Mouse (Mus musculus): Measurements from ENCODE around the gene Ruvbl2. TPM values are rescaled to one million over a fixed set of nuclear protein-coding genes. Genes with fewer than 3 reads are reported as not detected.
"Not testable (repeated sequence)": the region's sequence is repeated elsewhere in the genome, so short reads cannot be mapped to it uniquely, and the experiment has no call there.

Gene Ruvbl2
- 85.1 and 88.3 TPM in 2 replicates for polyA plus RNA-seq (2015; fragmentation: Nextera tagmentation; extraction: Ambion mirVana)

- ATAC-seq (replicated peaks; ENCODE audit: extremely low read depth, insufficient read depth, low FRiP score), result no peak
- Histone ChIP-seq H3K27me3 (ENCODE audit: control insufficient read depth, insufficient read depth, low read length) (no peaks in the 10 kb centered on the region), H3K9ac (ENCODE audit: low read length) (peak within 1 kb of the TSS; percentile 47), H3K36me3 (ENCODE audit: control insufficient read depth, insufficient read depth) (peaks cover 17% of the 10 kb centered on the region), H3K4me2 (ENCODE audit: low read depth, low read length) (peak within 1 kb of the TSS; percentile 25), H3K9me3 (replicated peaks; ENCODE audit: control insufficient read depth, low read length) (no peaks in the 10 kb centered on the region), H3K27ac (ENCODE audit: low read length) (no peak within 1 kb of the TSS), H3K4me3 (ENCODE audit: low read length) (no peak within 1 kb of the TSS), H3K4me1 (ENCODE audit: control insufficient read depth, insufficient read depth, low read length) (peaks cover 34% of the 10 kb centered on the region)
- WGBS, result 37% methylated on average over 19 of the region's 19 CpGs
Measured at GRCm38 (mm10) chr7:45437521-45438276, at the start of gene Ruvbl2. TSS of gene Ruvbl2 (minus strand) at chr7:45438096.

GRCm38 (mm10) chr7:45486761-45487415 is 49.0 kb upstream of the Ruvbl2 start, which contains the start of gene Gm45808:
TSS of gene Gm45808 (minus strand) at chr7:45486811.
- Histone ChIP-seq H3K9me3 (replicated peaks; ENCODE audit: control insufficient read depth, low read length) (no peaks in the 10 kb centered on the region), H3K9ac (ENCODE audit: low read length) (no peak within 1 kb of the TSS), H3K4me1 (ENCODE audit: control insufficient read depth, insufficient read depth, low read length) (peaks cover 9% of the 10 kb centered on the region; the same call in 1 of the 2 replicates), H3K36me3 (ENCODE audit: control insufficient read depth, insufficient read depth) (no peaks in the 10 kb centered on the region), H3K4me2 (ENCODE audit: low read depth, low read length) (no peak within 1 kb of the TSS), H3K27me3 (ENCODE audit: control insufficient read depth, insufficient read depth, low read length) (no peaks in the 10 kb centered on the region), H3K27ac (ENCODE audit: low read length) (no peak within 1 kb of the TSS), H3K4me3 (ENCODE audit: low read length) (no peak within 1 kb of the TSS)
- 81% methylated on average over 12 of the region's 12 CpGs for WGBS
- no peak for ATAC-seq (replicated peaks; ENCODE audit: extremely low read depth, insufficient read depth, low FRiP score)

- Histone ChIP-seq H3K4me1 (ENCODE audit: control insufficient read depth, insufficient read depth, low read length) (peaks cover 7% of the 10 kb centered on the region; the same call in 1 of the 2 replicates), H3K9ac (ENCODE audit: low read length) (no peak overlapping the region), H3K9me3 (replicated peaks; ENCODE audit: control insufficient read depth, low read length) (no peaks in the 10 kb centered on the region), H3K4me3 (ENCODE audit: low read length) (no peak overlapping the region), H3K27ac (ENCODE audit: low read length) (no peak overlapping the region), H3K4me2 (ENCODE audit: low read depth, low read length) (no peak overlapping the region), H3K36me3 (ENCODE audit: control insufficient read depth, insufficient read depth) (no peaks in the 10 kb centered on the region), H3K27me3 (ENCODE audit: control insufficient read depth, insufficient read depth, low read length) (no peaks in the 10 kb centered on the region)
- ATAC-seq (replicated peaks; ENCODE audit: extremely low read depth, insufficient read depth, low FRiP score), result no peak
- WGBS, result 54% methylated on average over 7 of the region's 7 CpGs
Measured at GRCm38 (mm10) chr7:45486158-45486557, 48.3 kb upstream of the Ruvbl2 start.

GRCm38 (mm10) chr7:45484985-45485384 is 47.1 kb upstream of the Ruvbl2 start:
- H3K4me3 ChIP-seq (ENCODE audit: low read length); H3K27me3 ChIP-seq (ENCODE audit: control insufficient read depth, insufficient read depth, low read length); H3K4me2 ChIP-seq (ENCODE audit: low read depth, low read length); H3K27ac ChIP-seq (ENCODE audit: low read length); H3K4me1 ChIP-seq (ENCODE audit: control insufficient read depth, insufficient read depth, low read length); H3K36me3 ChIP-seq (ENCODE audit: control insufficient read depth, insufficient read depth); H3K9me3 ChIP-seq (replicated peaks; ENCODE audit: control insufficient read depth, low read length); H3K9ac ChIP-seq (ENCODE audit: low read length); ATAC-seq (replicated peaks; ENCODE audit: extremely low read depth, insufficient read depth, low FRiP score): not testable (repeated sequence)
- 92% methylated on average over 5 of the region's 5 CpGs for WGBS

GRCm38 (mm10) chr7:45482166-45482565 is 44.3 kb upstream of the Ruvbl2 start:
- ATAC-seq (replicated peaks; ENCODE audit: extremely low read depth, insufficient read depth, low FRiP score), result no peak
- H3K4me3 ChIP-seq (ENCODE audit: low read length), result no peak overlapping the region
- H3K4me2 ChIP-seq (ENCODE audit: low read depth, low read length), result no peak overlapping the region
- H3K27ac ChIP-seq (ENCODE audit: low read length), result no peak overlapping the region
- no peaks in the 10 kb centered on the region for H3K27me3 ChIP-seq (ENCODE audit: control insufficient read depth, insufficient read depth, low read length)
- H3K36me3 ChIP-seq (ENCODE audit: control insufficient read depth, insufficient read depth), result no peaks in the 10 kb centered on the region
- no peaks in the 10 kb centered on the region for H3K4me1 ChIP-seq (ENCODE audit: control insufficient read depth, insufficient read depth, low read length)
- H3K9ac ChIP-seq (ENCODE audit: low read length), result no peak overlapping the region
- WGBS, result 75% methylated on average over 1 of the region's 1 CpGs
- no peaks in the 10 kb centered on the region for H3K9me3 ChIP-seq (replicated peaks; ENCODE audit: control insufficient read depth, low read length)

GRCm38 (mm10) chr7:45481374-45481927 is 43.6 kb upstream of the Ruvbl2 start, which contains the start of gene Tulp2:
TSS of gene Tulp2 (plus strand) at chr7:45481877.
- 0 out of 2 replicates have a peak, but pooled peaks have one; percentile 54 for ATAC-seq (replicated peaks; ENCODE audit: extremely low read depth, insufficient read depth, low FRiP score)
- H3K4me3 ChIP-seq (ENCODE audit: low read length), result no peak within 1 kb of the TSS
- no peaks in the 10 kb centered on the region for H3K9me3 ChIP-seq (replicated peaks; ENCODE audit: control insufficient read depth, low read length)
- H3K9ac ChIP-seq (ENCODE audit: low read length), result no peak within 1 kb of the TSS
- H3K4me1 ChIP-seq (ENCODE audit: control insufficient read depth, insufficient read depth, low read length), result no peaks in the 10 kb centered on the region
- no peaks in the 10 kb centered on the region for H3K36me3 ChIP-seq (ENCODE audit: control insufficient read depth, insufficient read depth)
- 47% methylated on average over 15 of the region's 15 CpGs for WGBS
- H3K4me2 ChIP-seq (ENCODE audit: low read depth, low read length), result no peak within 1 kb of the TSS
- no peak within 1 kb of the TSS for H3K27ac ChIP-seq (ENCODE audit: low read length)
- no peaks in the 10 kb centered on the region for H3K27me3 ChIP-seq (ENCODE audit: control insufficient read depth, insufficient read depth, low read length)

- WGBS, result 72% methylated on average over 3 of the region's 4 CpGs
- not testable (repeated sequence) for H3K9ac ChIP-seq (ENCODE audit: low read length); H3K27me3 ChIP-seq (ENCODE audit: control insufficient read depth, insufficient read depth, low read length); H3K27ac ChIP-seq (ENCODE audit: low read length); H3K36me3 ChIP-seq (ENCODE audit: control insufficient read depth, insufficient read depth); H3K9me3 ChIP-seq (replicated peaks; ENCODE audit: control insufficient read depth, low read length); ATAC-seq (replicated peaks; ENCODE audit: extremely low read depth, insufficient read depth, low FRiP score); H3K4me3 ChIP-seq (ENCODE audit: low read length); H3K4me2 ChIP-seq (ENCODE audit: low read depth, low read length); H3K4me1 ChIP-seq (ENCODE audit: control insufficient read depth, insufficient read depth, low read length)
Measured at GRCm38 (mm10) chr7:45480310-45480709, 42.4 kb upstream of the Ruvbl2 start.

GRCm38 (mm10) chr7:45478774-45479173 is 40.9 kb upstream of the Ruvbl2 start:
- no peaks in the 10 kb centered on the region for H3K36me3 ChIP-seq (ENCODE audit: control insufficient read depth, insufficient read depth)
- no peak overlapping the region for H3K9ac ChIP-seq (ENCODE audit: low read length)
- ATAC-seq (replicated peaks; ENCODE audit: extremely low read depth, insufficient read depth, low FRiP score), result no peak
- no peak overlapping the region for H3K4me3 ChIP-seq (ENCODE audit: low read length)
- H3K4me1 ChIP-seq (ENCODE audit: control insufficient read depth, insufficient read depth, low read length), result no peaks in the 10 kb centered on the region; the same call in 1 of the 2 replicates
- H3K27me3 ChIP-seq (ENCODE audit: control insufficient read depth, insufficient read depth, low read length), result no peaks in the 10 kb centered on the region
- H3K27ac ChIP-seq (ENCODE audit: low read length), result no peak overlapping the region
- 93% methylated on average over 7 of the region's 7 CpGs for WGBS
- no peaks in the 10 kb centered on the region for H3K9me3 ChIP-seq (replicated peaks; ENCODE audit: control insufficient read depth, low read length)
- no peak overlapping the region for H3K4me2 ChIP-seq (ENCODE audit: low read depth, low read length)

GRCm38 (mm10) chr7:45477003-45477402 is 39.1 kb upstream of the Ruvbl2 start:
- peak; percentile 26; the same call in 1 of the 2 replicates for ATAC-seq (replicated peaks; ENCODE audit: extremely low read depth, insufficient read depth, low FRiP score)
- Histone ChIP-seq H3K9me3 (replicated peaks; ENCODE audit: control insufficient read depth, low read length) (no peaks in the 10 kb centered on the region), H3K27me3 (ENCODE audit: control insufficient read depth, insufficient read depth, low read length) (no peaks in the 10 kb centered on the region), H3K36me3 (ENCODE audit: control insufficient read depth, insufficient read depth) (no peaks in the 10 kb centered on the region), H3K4me3 (ENCODE audit: low read length) (no peak overlapping the region), H3K4me2 (ENCODE audit: low read depth, low read length) (no peak overlapping the region), H3K9ac (ENCODE audit: low read length) (no peak overlapping the region), H3K4me1 (ENCODE audit: control insufficient read depth, insufficient read depth, low read length) (no peaks in the 10 kb centered on the region; the same call in 1 of the 2 replicates), H3K27ac (ENCODE audit: low read length) (no peak overlapping the region)
- WGBS, result 8% methylated on average over 3 of the region's 3 CpGs
